Mouse (Mus musculus) G1E (cell line): ENCODE measurements around the gene Hist1h2bh.
"Not testable (repeated sequence)": the region's sequence is repeated elsewhere in the genome, so short reads cannot be mapped to it uniquely, and the experiment has no call there.

Experiments used
- CTCF ChIP-seq: IDR thresholded peaks from 2 replicates; pipeline ENCODE4 v1.5.1; 2012; ENCODE audit warnings: low read depth, low read length, inconsistent platforms, mixed read lengths
- TAL1 ChIP-seq: conservative IDR thresholded peaks from 2 replicates; pipeline ENCODE4 v1.6.1; 2012; ENCODE audit warnings: low read depth, low read length, inconsistent platforms, mixed read lengths

GRCm38 (mm10) chr13:23571504-23572217 lies 28.5 kb upstream of the Hist1h2bh start:
- not testable (repeated sequence) for TF ChIP-seq CTCF, TAL1
